Mouse (Mus musculus) thymus, postnatal 14 days (tissue): ENCODE data around the gene 1700049E17Rik2.
"Not testable (repeated sequence)": the region's sequence is repeated elsewhere in the genome, so short reads cannot be mapped to it uniquely, and the experiment has no call there.

Experiments
- DNase-seq: peaks from one replicate; pipeline ENCODE4 v3.0.0; 2021

Gene 1700049E17Rik2

DNA sequence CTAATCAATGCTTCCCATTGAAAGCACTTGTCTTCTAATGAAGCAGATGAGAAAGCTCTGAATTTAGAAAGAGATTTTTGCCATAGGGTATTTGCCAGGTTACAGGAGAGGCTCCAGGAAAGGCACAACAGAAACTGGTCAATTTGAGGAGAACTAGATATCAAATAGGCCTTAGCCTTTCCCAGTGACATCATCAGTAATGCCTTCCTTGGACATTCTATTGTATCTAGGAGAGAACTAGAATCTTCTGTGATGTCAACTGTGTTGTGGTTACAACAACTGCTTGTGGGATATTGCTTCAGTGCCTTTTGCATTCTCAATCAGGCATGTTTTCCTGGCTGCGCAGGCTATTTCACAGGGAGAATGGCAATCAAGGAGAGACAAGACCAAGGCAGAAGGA is at the start of gene 1700049E17Rik2:
Gene 1700049E17Rik2, plus strand, starts transcription at position 301 of the 400 bp plus-strand sequence.
- DNase-seq, result not testable (repeated sequence)

GRCm38 (mm10) chr14:41524695-41525094 is 48.3 kb upstream of the 1700049E17Rik2 start:
- DNase-seq, result not testable (repeated sequence)

DNA sequence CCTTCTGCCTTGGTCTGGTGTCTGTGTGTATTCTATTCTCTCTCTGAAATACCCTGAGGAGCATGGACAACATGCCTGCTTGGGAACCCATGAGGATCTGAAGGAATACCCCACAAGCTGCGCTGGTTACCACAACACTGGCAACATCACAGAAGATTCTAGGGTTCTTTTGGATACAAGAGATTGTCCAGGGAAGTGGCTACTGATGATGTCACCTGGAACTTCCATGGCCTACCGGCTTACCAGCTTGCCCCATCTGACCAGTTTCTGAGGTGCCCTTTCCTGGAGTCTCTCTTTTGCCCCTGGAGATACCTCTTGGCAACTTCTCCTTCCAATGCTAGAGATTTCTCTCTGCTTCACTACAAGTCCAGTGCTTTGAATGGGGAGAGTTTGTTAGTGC is 17.5 kb upstream of the 1700049E17Rik2 start, which contains the start of gene Gm7970:
Gene Gm7970, minus strand, starts transcription at position 101 of the 400 bp plus-strand sequence.
- not testable (repeated sequence) for DNase-seq

GRCm38 (mm10) chr14:41586346-41586745 is 13.3 kb downstream of the 1700049E17Rik2 start:
- DNase-seq, result not testable (repeated sequence)

DNA sequence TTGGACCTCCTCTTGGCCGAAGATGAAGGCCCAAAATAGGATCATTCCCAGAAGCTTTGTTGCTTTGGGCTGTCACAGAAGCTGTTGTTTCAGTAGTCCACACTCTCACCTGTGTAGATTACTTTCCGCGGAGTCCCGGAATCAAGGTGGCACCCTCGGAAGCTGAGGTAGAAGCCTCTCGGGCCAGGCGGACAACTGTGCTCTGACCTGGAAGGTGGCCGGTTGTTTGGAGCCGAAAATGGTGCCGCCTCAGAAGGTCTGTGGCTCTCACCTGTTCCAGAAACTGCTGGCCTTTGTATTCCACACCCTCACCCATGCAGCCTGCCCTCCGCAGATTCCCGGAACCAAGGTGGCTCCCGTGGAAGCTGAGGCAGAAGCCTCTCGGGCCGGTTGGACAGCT is 27.9 kb downstream of the 1700049E17Rik2 start:
- not testable (repeated sequence) for DNase-seq

DNA sequence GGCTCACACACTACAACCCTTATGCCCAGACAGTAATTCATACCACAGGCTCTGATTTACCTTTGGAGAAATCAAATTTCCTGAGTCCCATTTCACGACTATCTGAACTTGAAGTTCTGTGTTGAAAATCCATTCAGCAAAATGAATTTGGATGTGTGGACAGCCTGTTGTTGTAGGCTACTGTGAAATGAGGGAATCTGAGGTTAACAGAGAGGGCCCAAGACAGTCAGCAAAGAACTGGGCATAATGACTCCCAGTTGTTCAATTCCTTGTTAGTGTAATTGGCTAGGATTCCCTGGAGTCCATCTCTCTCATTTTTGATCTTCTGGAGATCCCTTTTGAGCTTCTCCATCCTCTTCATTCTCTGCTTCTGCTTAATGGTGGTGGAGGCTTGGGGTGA is 37.7 kb downstream of the 1700049E17Rik2 start:
- DNase-seq, result not testable (repeated sequence)

GRCm38 (mm10) chr14:41622535-41622934 is 49.5 kb downstream of the 1700049E17Rik2 start:
- not testable (repeated sequence) for DNase-seq

- not testable (repeated sequence) for DNase-seq
These were observed 51.5 kb downstream of the 1700049E17Rik2 start, which contains the start of gene Gm3072 for GRCm38 (mm10) chr14:41624512-41624911. TSS of gene Gm3072 (minus strand) at chr14:41624612.

DNA sequence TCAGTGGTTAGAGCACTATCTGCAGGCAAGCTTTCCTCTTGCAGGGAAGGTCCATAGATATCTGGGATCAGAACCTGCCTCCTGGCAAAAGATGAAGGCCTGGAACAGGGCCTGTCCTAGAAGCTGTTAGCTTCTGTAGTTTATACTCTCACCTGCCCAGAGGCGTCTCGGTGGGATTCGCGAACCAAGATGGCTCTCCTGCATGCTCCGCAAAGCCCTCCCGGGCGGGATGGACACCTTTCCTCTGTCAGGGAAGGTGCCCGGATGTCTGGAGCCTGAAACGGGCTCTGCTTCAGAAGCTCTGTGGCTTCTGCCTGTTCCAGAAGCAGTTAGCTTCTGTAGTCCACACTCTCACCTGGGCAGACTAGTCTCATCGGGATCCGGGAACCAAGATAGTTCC is 57.1 kb downstream of the 1700049E17Rik2 start:
- not testable (repeated sequence) for DNase-seq
